Mouse (Mus musculus) embryonic facial prominence, embryonic 11.5 days (tissue): ENCODE measurements around the gene Sox10. TPM values are rescaled to one million over a fixed set of nuclear protein-coding genes. Genes with fewer than 3 reads are reported as not detected.
A peak's percentile ranks its signal among the peaks of the same experiment; 100 is the strongest.

Experiments used
- ATAC-seq: fragments of 200-750 bp; cut with Nextera tagmentation; replicated peaks from 2 replicates; pipeline ENCODE4 v1.8.0; 2017; ENCODE audit warnings: low read depth; ENCODE audit not compliant: insufficient number of reproducible peaks, low FRiP score, low TSS enrichment
- DNase-seq: peaks from one replicate; pipeline ENCODE4 v3.0.0-alpha.2; 2015; ENCODE audit warnings: low spot score
- H3K27ac ChIP-seq: fragments of 300-500 bp; sonication (generic); replicated peaks from 2 replicates; pipeline ENCODE4 v1.5.1; 2014; ENCODE audit warnings: mild to moderate bottlenecking, low read depth, low read length, control low read depth
- H3K27me3 ChIP-seq: fragments of 300-500 bp; sonication (generic); 2 replicates; pipeline ENCODE4 v1.6.1; 2014; ENCODE audit warnings: mild to moderate bottlenecking, low read length, moderate library complexity, mixed read lengths; ENCODE audit not compliant: control insufficient read depth, insufficient read depth
- H3K36me3 ChIP-seq: fragments of 300-500 bp; sonication (generic); replicated peaks from 2 replicates; pipeline ENCODE4 v1.6.1; 2014; ENCODE audit warnings: low read depth, mild to moderate bottlenecking, low read length, moderate library complexity, mixed read lengths; ENCODE audit not compliant: control insufficient read depth, insufficient read depth
- H3K4me1 ChIP-seq: fragments of 300-500 bp; sonication (generic); 2 replicates; pipeline ENCODE4 v1.6.1; 2014; ENCODE audit warnings: low read length, mixed read lengths; ENCODE audit not compliant: control insufficient read depth, insufficient read depth
- H3K4me2 ChIP-seq: fragments of 300-500 bp; sonication (generic); 2 replicates; pipeline ENCODE4 v1.6.1; 2014; ENCODE audit warnings: low read depth, mild to moderate bottlenecking, control low read depth, low read length, moderate library complexity
- H3K4me3 ChIP-seq: fragments of 300-500 bp; sonication (generic); 2 replicates; pipeline ENCODE4 v1.5.1; 2014; ENCODE audit warnings: low read depth, low read length, control low read depth
- H3K9ac ChIP-seq: fragments of 300-500 bp; sonication (generic); replicated peaks from 2 replicates; pipeline ENCODE4 v1.6.1; 2014; ENCODE audit warnings: mild to moderate bottlenecking, control low read depth, low read length
- H3K9me3 ChIP-seq: fragments of 300-500 bp; sonication (generic); replicated peaks from 2 replicates; pipeline ENCODE4 v1.6.1; 2016; ENCODE audit warnings: mild to moderate bottlenecking, low read length, inconsistent platforms, mixed read lengths; ENCODE audit not compliant: control insufficient read depth
- whole genome bisulfite sequencing: fragments of 180-500 bp; shearing (Covaris S2); extraction: QIAGEN DNeasy Blood & Tissue Kit; methylation state at CpG from one replicate; pipeline ENCODE4 v1.1.7; 2014; 5-methylcytosine and 5-hydroxymethylcytosine counted together
- polyA plus RNA-seq: library from polyadenylated mRNA; unstranded; fragments of >200 nt; fragmentation: Nextera tagmentation; extraction: Ambion mirVana; gene quantifications from 2 replicates; pipeline ENCODE4 v1.2.1, GENCODE M21; 2014

Gene Sox10
- polyA plus RNA-seq, 1 experiment from 2014 or later, result 11.6 TPM

GRCm38 (mm10) chr15:79201491-79202150 is 36.6 kb upstream of the Sox10 start:
- no peak overlapping the region for H3K4me2 ChIP-seq
- no peaks in the 10 kb centered on the region for H3K36me3 ChIP-seq
- no peak overlapping the region for H3K4me3 ChIP-seq
- no peaks in the 10 kb centered on the region for H3K9me3 ChIP-seq
- no peaks in the 10 kb centered on the region for H3K27me3 ChIP-seq
- H3K9ac ChIP-seq, result peak overlapping the region; percentile 45
- H3K4me1 ChIP-seq, result peaks cover 11% of the 10 kb centered on the region
- DNase-seq, result peak; percentile 56
- H3K27ac ChIP-seq, result peak overlapping the region; percentile 65
- ATAC-seq, result peak; percentile 30; the same call in 1 of the 2 replicates
- 19% methylated on average over 13 of the region's 13 CpGs for WGBS

GRCm38 (mm10) chr15:79199390-79199976 is 34.4 kb upstream of the Sox10 start:
- 91% methylated on average over 12 of the region's 12 CpGs for WGBS
- Histone ChIP-seq H3K4me2 (no peak overlapping the region), H3K36me3 (no peaks in the 10 kb centered on the region), H3K27me3 (no peaks in the 10 kb centered on the region), H3K9me3 (no peaks in the 10 kb centered on the region), H3K27ac (no peak overlapping the region), H3K4me3 (no peak overlapping the region), H3K4me1 (peaks cover 11% of the 10 kb centered on the region), H3K9ac (no peak overlapping the region)
- ATAC-seq (no peak), DNase-seq (no peak)

- no peaks in the 10 kb centered on the region for H3K9me3 ChIP-seq
- 77% methylated on average over 8 of the region's 8 CpGs for WGBS
- H3K4me2 ChIP-seq, result no peak overlapping the region
- ATAC-seq (no peak), DNase-seq (no peak)
- no peaks in the 10 kb centered on the region for H3K36me3 ChIP-seq
- H3K27ac ChIP-seq, result no peak overlapping the region
- H3K4me3 ChIP-seq, result no peak overlapping the region
- peaks cover 3% of the 10 kb centered on the region for H3K4me1 ChIP-seq
- no peaks in the 10 kb centered on the region for H3K27me3 ChIP-seq
- no peak overlapping the region for H3K9ac ChIP-seq
Measured at GRCm38 (mm10) chr15:79195492-79195891, 30.5 kb upstream of the Sox10 start.

GRCm38 (mm10) chr15:79194946-79195345 is 29.9 kb upstream of the Sox10 start:
- H3K9me3 ChIP-seq, result no peaks in the 10 kb centered on the region
- peaks cover 3% of the 10 kb centered on the region for H3K4me1 ChIP-seq
- H3K27me3 ChIP-seq, result no peaks in the 10 kb centered on the region
- DNase-seq, result no peak
- no peak overlapping the region for H3K4me3 ChIP-seq
- no peak overlapping the region for H3K27ac ChIP-seq
- no peak for ATAC-seq
- 72% methylated on average over 2 of the region's 2 CpGs for WGBS
- H3K9ac ChIP-seq, result no peak overlapping the region
- H3K36me3 ChIP-seq, result no peaks in the 10 kb centered on the region
- H3K4me2 ChIP-seq, result no peak overlapping the region

- ATAC-seq (no peak), DNase-seq (no peak)
- Histone ChIP-seq H3K9ac (no peak overlapping the region), H3K4me3 (no peak overlapping the region), H3K9me3 (no peaks in the 10 kb centered on the region), H3K4me2 (no peak overlapping the region), H3K27ac (peak overlapping the region; percentile 67), H3K27me3 (no peaks in the 10 kb centered on the region), H3K4me1 (peaks cover 3% of the 10 kb centered on the region), H3K36me3 (no peaks in the 10 kb centered on the region)
- 77% methylated on average over 9 of the region's 9 CpGs for WGBS
Measured at GRCm38 (mm10) chr15:79194048-79194447, 29.0 kb upstream of the Sox10 start.

GRCm38 (mm10) chr15:79192885-79193845 is 28.1 kb upstream of the Sox10 start:
- WGBS, result 20% methylated on average over 27 of the region's 27 CpGs
- Histone ChIP-seq H3K9me3 (no peaks in the 10 kb centered on the region), H3K4me2 (no peak overlapping the region; the same call in 1 of the 2 replicates), H3K4me1 (peaks cover 3% of the 10 kb centered on the region), H3K36me3 (no peaks in the 10 kb centered on the region), H3K4me3 (no peak overlapping the region), H3K27ac (peak overlapping the region; percentile 67), H3K9ac (peak overlapping the region; percentile 57), H3K27me3 (no peaks in the 10 kb centered on the region)
- ATAC-seq (peak; percentile 61), DNase-seq (peak; percentile 54)

- peaks cover 3% of the 10 kb centered on the region for H3K4me1 ChIP-seq
- no peaks in the 10 kb centered on the region for H3K36me3 ChIP-seq
- no peak overlapping the region for H3K27ac ChIP-seq
- H3K4me3 ChIP-seq, result no peak overlapping the region
- no peak overlapping the region; the same call in 1 of the 2 replicates for H3K9ac ChIP-seq
- DNase-seq, result no peak
- H3K9me3 ChIP-seq, result no peaks in the 10 kb centered on the region
- H3K27me3 ChIP-seq, result no peaks in the 10 kb centered on the region
- ATAC-seq, result no peak
- 80% methylated on average over 6 of the region's 6 CpGs for WGBS
- H3K4me2 ChIP-seq, result no peak overlapping the region
Measured at GRCm38 (mm10) chr15:79192450-79192849, 27.4 kb upstream of the Sox10 start.
